Mouse (Mus musculus) testis, adult 2 months (tissue): ENCODE results near the gene Mtnr1b. TPM values are rescaled to one million over a fixed set of nuclear protein-coding genes. Genes with fewer than 3 reads are reported as not detected.
"Not testable (repeated sequence)": the region's sequence is repeated elsewhere in the genome, so short reads cannot be mapped to it uniquely, and the experiment has no call there.

Experiments
- H3K27ac ChIP-seq: fragments of 200-500 bp; 2 replicates; pipeline ENCODE4 v1.5.1; 2012; ENCODE audit warnings: low read depth, low read length; ENCODE audit not compliant: control insufficient read depth, insufficient read depth
- H3K27me3 ChIP-seq: fragments of 200-500 bp; 2 replicates; pipeline ENCODE4 v1.6.1; 2012; ENCODE audit warnings: mild to moderate bottlenecking, low read length, moderate library complexity; ENCODE audit not compliant: control insufficient read depth, insufficient read depth
- H3K36me3 ChIP-seq: fragments of 200-500 bp; 2 replicates; pipeline ENCODE4 v1.6.1; 2012; ENCODE audit warnings: mild to moderate bottlenecking, low read length; ENCODE audit not compliant: control insufficient read depth, insufficient read depth
- H3K4me1 ChIP-seq: fragments of 200-500 bp; 2 replicates; pipeline ENCODE4 v1.6.1; 2012; ENCODE audit warnings: low read length; ENCODE audit not compliant: control insufficient read depth, insufficient read depth
- H3K4me3 ChIP-seq: fragments of 200-500 bp; 2 replicates; pipeline ENCODE4 v1.5.1; 2012; ENCODE audit warnings: low read depth, mild to moderate bottlenecking, low read length, moderate library complexity, mixed read lengths; ENCODE audit not compliant: control insufficient read depth
- CTCF ChIP-seq: fragments of 200-500 bp; IDR thresholded peaks from 2 replicates; pipeline ENCODE4 v1.5.1; 2012; ENCODE audit warnings: low read depth, mild to moderate bottlenecking, inconsistent platforms, low read length, moderate library complexity; ENCODE audit not compliant: control insufficient read depth, insufficient read depth, insufficient replicate concordance
- POLR2A ChIP-seq: fragments of 200-500 bp; IDR thresholded peaks from 2 replicates; pipeline ENCODE4 v1.6.1; 2012; ENCODE audit warnings: low read depth, mild to moderate bottlenecking, inconsistent platforms, low read length, moderate library complexity; ENCODE audit not compliant: control insufficient read depth
- polyA plus RNA-seq: library from polyadenylated mRNA; depleted of rRNA; stranded (reverse); fragments of >200 nt; gene quantifications from 2 replicates; pipeline ENCODE4 v1.2.3, GENCODE M21; 2012

Gene Mtnr1b
- polyA plus RNA-seq, 1 experiment = not detected

DNA sequence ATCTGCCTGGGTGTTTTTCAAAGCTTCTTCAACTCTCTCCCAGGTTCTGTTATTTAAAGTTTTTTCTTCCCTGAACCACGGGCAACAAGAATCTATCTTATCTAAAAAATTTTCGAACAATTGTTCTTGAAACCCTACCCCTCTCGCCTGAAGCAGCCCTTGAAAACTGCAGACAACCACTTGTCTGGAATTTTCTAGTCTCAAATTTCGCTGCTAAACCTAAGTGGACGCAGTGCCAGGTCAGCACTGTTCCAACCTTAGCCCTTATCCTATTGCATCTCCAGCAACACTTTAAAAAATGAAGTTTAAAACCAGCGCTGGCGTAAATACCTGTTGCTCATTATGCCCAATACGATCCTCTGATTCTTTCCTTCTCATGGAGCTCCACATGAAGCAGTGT lies 29.0 kb downstream of the Mtnr1b start:
- H3K36me3 ChIP-seq = no peaks in the 10 kb centered on the region
- no peaks in the 10 kb centered on the region for H3K27me3 ChIP-seq
- TF ChIP-seq POLR2A (no peak), CTCF (no peak)

DNA sequence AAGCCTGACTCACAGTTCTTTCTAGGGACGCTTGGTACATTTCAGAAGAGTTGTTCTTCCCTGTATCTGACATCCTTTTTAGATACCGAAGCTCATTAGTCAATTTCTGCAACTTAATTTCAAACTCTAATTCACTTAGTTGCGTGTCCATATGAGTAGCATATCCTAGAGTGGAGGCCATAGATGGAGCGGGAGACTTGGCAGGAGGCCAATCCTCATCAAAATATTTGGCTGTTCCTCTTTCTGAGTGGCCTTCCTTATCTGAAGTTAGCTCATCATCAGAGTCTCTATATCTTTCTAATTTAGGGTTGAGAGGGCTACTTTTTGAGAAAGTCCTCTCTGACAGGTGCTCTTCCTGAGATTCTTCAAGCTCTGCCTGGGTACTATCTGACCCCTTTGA lies 29.4 kb downstream of the Mtnr1b start:
- not testable (repeated sequence) for H3K27ac ChIP-seq

More for the DNA sequence above, 29.0 kb downstream of the Mtnr1b start:
- no peaks in the 10 kb centered on the region for H3K4me1 ChIP-seq
- H3K27ac ChIP-seq = no peak overlapping the region
- H3K4me3 ChIP-seq = no peak overlapping the region

DNA sequence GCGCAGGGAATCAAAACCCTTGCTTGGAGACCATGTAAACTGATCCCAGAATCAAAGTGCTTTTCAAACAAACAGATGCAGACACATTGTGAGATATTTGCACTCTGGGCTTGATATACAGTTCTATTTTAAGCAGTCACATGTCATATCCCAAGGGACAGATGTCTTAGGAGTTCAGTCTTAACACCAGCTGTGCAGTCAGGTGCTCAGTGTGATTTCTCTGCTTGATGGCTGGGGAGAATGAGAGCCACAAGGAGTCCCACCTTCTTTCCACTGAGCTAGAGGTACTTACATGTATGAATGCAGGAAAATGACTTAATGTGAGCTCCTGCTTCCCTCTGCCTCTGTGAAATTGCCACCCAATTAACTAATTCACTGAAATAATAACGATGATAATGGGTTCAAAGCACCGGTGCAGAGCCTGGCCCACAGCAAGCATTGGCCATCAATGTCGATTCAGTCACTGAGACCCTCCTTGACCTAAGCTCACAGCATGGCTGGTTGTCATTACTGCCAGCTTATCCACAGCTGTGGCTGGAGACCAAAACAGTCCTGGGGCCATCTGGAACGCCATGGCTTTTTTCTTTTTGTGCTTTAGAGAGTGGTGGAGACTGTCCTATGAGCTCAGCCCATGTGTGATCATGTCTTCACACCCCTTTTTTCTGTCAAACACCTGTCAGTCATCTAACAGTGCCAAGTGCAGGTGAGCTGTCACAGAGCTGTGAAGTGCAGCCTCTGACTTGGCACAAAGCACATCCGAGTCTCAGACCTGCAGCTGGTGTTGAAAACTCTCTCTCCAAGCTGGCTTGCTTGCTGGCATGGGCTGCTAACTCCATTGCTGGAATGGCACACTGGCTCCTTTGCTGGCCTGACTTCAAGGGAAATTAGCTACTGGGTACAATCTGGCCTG lies 61.1 kb downstream of the Mtnr1b start:
- no peak for TF ChIP-seq POLR2A
- no peak for TF ChIP-seq CTCF
- H3K27me3 ChIP-seq = no peaks in the 10 kb centered on the region
- no peaks in the 10 kb centered on the region for H3K36me3 ChIP-seq
- H3K27ac ChIP-seq = no peak overlapping the region
- H3K4me3 ChIP-seq = no peak overlapping the region
- peaks cover 2% of the 10 kb centered on the region; the same call in 1 of the 2 replicates for H3K4me1 ChIP-seq

More for the DNA sequence above, 29.4 kb downstream of the Mtnr1b start:
- H3K4me1 ChIP-seq, H3K4me3 ChIP-seq, H3K27me3 ChIP-seq, H3K36me3 ChIP-seq: not testable (repeated sequence)

DNA sequence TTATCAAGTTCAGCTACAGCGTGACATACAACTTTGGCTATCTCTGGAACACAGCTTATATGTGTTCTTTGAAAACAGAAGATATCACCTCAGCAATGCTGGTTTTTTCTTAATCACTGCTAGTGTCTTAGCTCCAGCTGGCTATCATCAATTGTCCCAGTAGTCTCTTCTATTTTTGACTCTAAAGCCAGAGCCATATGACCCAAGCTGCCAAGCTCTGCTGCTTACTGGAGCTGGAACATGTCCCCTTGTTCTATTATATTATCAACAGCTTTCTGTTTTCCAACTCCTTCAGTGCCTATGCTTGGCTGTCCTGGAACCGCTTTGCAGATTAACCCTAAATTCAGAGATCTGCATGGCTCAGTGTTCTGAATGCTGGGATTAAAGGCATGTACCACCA lies 70.1 kb downstream of the Mtnr1b start:
- Histone ChIP-seq H3K4me1 (no peaks in the 10 kb centered on the region), H3K36me3 (no peaks in the 10 kb centered on the region), H3K27me3 (no peaks in the 10 kb centered on the region), H3K27ac (no peak overlapping the region), H3K4me3 (no peak overlapping the region)
- TF ChIP-seq POLR2A = no peak
- TF ChIP-seq CTCF = no peak

DNA sequence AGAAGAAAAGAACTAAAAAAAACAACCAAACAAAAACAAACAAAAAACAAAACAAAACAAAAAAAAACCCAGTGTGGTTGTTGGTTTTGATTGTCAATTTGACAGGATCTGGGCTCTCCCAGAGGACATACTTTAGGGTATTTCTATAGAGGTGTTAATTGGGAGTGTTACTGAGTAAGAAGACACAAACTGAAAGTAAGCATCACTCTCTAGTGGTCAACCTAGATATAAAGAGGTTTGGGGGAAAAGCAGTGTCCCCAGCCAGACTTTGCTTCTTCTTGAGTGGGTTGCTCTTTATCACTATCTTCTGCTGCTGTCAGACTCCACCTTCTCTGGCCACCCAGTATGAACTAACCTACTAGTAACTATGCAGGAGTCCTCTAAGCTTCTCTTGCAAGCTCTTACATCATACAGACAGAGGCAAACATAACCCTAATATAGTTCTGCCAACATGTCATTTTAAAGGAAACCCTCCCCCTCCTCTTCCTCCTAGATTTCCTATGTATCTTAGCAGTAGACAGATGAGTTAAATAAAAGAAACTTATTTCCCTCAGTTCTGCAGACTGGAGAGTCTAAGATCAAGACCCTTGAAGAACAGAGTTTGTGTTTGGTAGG lies 71.8 kb downstream of the Mtnr1b start:
- H3K4me3 ChIP-seq = no peak overlapping the region
- TF ChIP-seq CTCF (no peak), POLR2A (no peak)
- no peaks in the 10 kb centered on the region for H3K27me3 ChIP-seq
- H3K27ac ChIP-seq = no peak overlapping the region
- H3K36me3 ChIP-seq = no peaks in the 10 kb centered on the region
- no peaks in the 10 kb centered on the region for H3K4me1 ChIP-seq

DNA sequence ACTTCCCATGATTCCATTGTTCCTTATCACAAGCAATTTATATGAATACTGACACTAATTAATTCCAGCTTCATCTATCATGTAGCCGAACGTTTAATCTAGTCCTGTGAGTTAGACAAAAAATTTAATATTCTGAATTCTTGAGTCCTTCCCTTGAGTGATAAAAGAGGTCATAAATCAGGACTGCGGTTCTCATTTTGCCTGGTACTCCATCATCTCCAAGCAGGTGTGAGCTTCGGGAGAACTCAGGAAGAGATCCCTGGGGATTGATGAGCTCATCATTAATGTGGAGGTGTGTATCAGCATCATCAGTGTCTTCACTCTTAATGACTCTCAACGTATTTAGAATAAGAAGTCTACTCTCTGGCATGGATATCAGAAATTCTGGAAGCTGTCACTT lies 74.0 kb downstream of the Mtnr1b start:
- H3K27me3 ChIP-seq = no peaks in the 10 kb centered on the region
- H3K4me1 ChIP-seq = no peaks in the 10 kb centered on the region
- no peaks in the 10 kb centered on the region for H3K36me3 ChIP-seq
- H3K4me3 ChIP-seq = no peak overlapping the region
- TF ChIP-seq CTCF = no peak
- TF ChIP-seq POLR2A = no peak
- H3K27ac ChIP-seq = no peak overlapping the region

DNA sequence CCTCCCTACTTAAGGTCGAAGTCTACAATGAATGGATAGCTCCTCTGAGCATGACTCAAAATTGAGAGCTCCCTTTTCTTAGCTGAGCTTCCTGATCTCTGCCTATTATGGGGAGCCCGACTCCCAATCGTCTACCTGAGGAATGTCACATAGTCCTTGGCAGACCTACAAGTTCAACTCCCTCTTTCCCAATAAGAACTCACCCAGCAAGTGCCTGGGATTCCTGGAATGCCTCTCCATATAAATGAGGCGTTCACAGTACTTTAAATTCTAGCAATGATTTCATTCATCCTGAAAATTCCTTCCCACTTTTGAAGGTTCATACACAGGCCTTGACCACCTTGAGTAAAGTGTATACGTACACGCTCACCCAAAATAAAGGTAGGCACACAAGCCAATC lies 79.9 kb downstream of the Mtnr1b start:
- no peaks in the 10 kb centered on the region; the same call in 1 of the 2 replicates for H3K4me1 ChIP-seq
- TF ChIP-seq CTCF (no peak), POLR2A (no peak)
- H3K4me3 ChIP-seq = no peak overlapping the region
- no peaks in the 10 kb centered on the region for H3K27me3 ChIP-seq
- H3K36me3 ChIP-seq = no peaks in the 10 kb centered on the region
- no peak overlapping the region for H3K27ac ChIP-seq
